Mouse (Mus musculus): ENCODE data around the gene Wwc2.

Gene Wwc2

DNA sequence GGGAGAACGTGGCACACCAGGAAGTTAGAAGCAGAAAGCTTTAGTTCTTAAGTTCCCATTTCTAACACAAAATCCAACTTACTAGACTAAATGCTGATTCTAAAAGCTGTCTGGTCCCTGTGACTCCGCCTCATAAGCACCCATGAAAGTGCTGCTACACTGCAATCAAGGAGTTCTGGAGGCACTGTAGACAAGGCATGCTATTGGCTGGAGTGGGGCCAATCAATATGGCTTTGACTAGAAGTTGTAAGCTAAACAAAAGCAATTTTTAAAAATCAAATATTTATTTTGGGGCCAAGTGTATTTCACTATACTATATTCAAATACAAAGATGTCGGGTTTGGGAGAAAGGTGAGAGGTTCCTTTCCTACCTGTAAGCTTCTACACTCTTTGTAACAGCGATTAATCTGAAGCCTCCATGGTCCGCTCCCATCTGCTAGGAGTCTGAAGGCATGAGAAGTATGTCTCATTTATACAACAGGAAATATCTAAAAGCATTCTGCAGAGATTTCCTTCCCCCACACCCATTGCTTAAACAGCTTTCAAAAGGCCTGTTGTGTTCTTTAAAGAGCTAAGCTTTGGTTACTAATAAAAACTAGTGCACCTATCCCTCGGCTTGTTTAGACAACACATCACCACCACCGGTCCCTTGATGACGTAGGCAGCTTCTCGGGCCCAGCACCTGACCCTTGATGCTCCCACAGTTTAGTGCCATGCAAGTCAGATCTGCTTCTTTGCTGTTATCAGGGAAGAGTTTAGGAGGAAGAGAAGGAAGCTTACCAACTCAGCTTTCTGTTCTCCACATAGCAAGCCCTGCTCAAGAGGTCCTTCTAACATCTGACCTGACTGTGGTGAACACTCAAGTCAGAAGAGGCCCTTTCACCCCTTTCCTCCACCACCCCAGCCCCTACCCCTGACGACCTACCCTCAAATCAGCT lies 50.5 kb downstream of the Wwc2 start:
- no peak for DNase-seq (ENCODE audit: low spot score in 2 of 2)

DNA sequence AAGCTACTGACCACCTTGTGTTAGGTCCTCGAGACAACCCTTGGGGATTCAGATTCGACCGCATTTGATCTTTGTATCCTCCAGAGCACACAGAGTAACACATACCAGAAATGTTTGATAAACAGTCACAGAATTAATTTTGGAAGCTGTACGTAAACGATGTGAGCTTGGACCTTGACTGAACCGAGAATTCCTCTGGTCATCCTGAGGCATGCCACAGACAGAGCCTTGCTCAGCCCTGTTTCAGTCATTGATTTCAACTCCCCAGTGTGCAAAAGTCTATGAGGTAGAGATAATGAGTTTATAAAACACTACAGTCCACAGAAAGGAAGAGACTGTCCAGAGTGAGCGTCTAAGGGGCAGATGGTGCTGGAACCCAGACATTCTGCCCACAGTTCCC lies 51.5 kb downstream of the Wwc2 start:
- no peak for DNase-seq (ENCODE audit: low spot score in 2 of 2)

DNA sequence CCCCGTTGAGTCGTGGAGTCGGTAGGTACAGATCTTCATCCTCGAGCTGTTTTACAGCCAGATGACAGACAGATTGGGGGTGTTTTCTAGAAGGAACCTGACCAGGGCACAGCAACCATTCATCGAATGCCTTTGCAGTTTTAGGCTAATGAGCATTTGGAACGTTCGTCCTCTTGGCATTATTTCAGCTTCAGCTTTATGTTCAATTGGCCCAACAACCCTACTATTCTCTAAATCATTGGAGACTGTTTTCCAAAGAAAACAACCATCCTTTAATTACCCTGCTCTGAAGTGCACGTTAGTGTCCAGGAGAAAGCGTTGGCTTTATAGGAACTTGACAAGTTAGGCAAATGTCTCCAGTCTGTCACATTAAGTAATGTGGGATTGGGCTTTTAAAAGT lies 54.3 kb downstream of the Wwc2 start:
- DNase-seq (ENCODE audit: low spot score in 2 of 2), result no peak

DNA sequence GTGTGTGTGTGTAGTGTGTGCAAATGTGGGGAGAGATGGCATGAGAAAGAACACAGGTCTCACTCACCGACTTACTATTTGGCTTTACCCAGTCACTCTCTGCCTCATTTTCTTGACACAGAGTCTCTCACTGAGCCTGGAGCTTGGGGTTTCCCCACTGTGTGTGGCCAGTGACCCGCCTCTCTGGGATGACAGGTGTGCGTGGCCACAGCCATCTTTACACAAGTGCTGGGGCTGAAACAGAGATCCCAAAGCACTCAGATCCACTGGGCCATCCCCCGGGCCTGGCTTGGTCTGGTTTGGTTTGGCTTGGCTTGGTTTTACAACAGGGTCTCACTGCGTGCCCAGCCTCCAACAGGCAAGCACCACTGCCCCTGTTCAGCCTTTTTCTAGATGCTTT lies 55.3 kb downstream of the Wwc2 start:
- no peak for DNase-seq (ENCODE audit: low spot score in 2 of 2)

DNA sequence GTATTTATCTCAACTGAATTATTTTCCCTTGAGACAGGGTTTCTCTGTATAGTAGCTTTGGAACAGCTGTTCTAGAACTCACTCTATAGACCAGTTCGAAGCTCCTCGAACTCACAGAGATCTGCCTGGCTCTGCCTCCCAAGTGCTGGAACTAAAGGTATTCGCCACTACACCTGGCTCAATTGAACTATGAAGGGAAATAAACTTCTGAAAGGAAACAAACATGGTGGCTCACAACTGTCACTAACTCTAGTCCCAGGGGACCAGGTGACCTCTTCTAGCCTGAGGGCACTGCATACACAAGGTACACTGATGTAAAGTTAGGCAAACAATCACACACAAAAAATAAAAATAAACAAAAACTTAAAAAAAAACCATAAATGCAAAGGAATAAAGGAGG lies 57.6 kb downstream of the Wwc2 start:
- DNase-seq (ENCODE audit: low spot score in 2 of 2), result no peak

DNA sequence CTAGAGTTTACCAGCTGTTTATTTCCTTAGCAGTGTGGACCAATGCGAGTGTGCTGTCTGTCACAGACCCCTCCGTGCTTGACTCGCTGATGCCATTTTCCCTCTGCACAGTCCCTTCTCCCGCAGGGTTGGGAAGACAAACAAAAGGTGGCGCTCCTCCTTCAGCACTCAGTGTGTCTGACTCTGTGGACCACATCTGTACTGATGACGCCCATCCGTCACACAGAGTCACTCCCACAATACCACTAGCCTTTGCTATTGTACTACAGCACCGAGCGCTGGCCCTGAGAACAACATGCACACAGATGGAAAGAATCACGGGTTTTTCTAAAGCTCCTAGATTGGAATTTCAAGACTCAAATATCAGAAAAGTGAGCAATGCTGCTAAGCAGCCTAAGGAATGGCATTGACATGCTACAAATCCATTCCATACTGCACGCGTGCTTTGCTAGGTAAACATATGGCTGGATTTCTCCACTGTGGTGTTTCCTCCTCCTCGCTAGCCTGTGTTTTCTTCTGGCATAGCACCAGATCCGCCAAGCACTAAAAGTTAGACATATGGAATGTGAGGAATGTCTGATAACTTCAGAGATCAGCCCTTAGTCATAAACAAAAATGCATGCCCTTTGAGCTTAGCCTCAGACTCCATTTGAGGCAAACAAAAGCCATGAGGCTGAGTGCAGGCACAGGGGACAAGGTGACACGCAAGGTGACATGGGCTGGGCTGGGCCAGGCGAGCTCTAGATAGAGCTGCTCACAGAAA lies 58.5 kb downstream of the Wwc2 start:
- no peak for DNase-seq (ENCODE audit: low spot score in 2 of 2)

DNA sequence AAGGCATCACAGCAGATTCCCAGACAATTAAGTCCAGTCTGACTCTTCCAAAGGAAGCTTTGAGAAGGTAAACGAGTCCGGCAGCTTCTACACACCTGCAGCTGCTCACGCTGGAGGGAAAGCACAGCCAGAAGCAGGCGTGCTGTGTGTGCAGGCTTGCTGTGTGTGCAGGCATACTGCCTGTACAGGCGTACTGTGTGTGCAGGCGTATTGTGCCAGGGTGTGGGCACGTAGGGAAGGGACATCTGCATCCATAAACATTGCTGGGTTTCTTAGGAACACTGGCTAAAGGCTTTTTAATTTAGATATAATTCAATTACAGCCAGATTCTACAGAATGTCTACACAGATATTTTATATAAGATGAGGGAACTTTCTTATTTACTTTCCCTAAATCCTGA lies 59.4 kb downstream of the Wwc2 start:
- no peak for DNase-seq (ENCODE audit: low spot score in 2 of 2)

DNA sequence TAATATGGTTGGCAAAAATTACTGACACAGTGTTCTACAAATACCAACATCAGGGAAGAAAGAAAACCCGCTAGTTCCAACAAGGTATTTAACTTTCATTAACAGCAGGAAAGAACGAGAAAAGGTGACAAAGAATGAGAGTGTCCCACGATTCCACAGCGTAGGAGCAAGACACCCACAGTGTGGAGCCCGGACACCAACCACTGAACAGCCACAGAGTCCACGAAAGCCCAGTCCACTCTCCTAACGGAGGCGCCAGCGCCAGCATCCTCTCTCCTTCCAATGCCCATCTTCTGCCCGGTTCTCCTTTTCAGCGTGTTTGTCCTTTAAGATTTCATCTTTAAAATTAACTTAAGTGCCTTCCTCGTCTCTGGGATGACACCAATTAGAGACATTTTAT lies 61.1 kb downstream of the Wwc2 start:
- DNase-seq (ENCODE audit: low spot score in 2 of 2), result no peak

DNA sequence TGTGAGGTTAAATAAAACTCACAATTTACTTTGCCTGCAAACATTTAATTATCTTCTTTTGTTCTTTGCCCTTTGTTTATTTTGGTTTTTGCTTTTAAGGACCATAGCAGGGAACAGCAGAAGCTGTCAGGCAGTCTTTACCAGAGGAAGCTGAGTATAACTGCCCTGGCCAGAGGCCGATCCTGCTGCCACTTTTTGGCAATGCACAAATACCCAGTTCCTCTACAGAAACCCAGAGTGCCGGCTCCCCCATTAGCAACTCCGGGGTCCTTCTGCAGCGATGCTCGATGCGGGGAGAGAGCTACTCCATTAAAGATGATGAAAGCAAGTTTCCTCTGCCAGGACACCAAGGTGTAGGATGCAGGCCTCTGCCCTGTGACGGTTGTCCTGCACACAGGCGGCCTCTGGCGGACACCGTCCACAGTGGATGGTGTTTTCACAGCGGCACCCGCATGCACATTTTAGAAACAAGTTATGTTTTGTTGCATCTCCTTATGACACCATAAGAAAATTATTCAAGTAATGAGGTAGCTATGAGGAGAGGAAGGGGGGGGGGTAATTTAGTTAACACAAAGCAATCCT lies 62.0 kb downstream of the Wwc2 start:
- no peak for DNase-seq (ENCODE audit: low spot score in 2 of 2)

DNA sequence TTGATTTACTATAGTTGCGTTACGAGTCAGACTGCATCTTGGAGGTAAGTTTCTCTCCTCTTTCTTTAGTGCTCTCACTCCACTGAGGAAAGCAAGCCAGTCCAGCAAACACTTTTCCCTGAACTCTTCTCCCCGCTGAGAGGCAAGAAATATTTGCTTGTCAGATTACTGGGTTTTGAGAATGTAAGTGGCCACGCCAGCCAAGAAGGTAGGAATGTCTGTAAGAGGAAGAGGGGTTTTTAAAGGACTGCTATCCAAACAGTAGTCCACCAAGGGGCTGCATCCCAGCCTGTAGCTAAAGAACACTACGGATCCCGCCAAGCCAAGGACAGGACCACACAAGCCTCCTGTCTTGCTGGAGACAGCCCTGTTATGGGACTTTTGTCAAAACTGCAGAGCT lies 65.8 kb downstream of the Wwc2 start:
- no peak for DNase-seq (ENCODE audit: low spot score in 2 of 2)

DNA sequence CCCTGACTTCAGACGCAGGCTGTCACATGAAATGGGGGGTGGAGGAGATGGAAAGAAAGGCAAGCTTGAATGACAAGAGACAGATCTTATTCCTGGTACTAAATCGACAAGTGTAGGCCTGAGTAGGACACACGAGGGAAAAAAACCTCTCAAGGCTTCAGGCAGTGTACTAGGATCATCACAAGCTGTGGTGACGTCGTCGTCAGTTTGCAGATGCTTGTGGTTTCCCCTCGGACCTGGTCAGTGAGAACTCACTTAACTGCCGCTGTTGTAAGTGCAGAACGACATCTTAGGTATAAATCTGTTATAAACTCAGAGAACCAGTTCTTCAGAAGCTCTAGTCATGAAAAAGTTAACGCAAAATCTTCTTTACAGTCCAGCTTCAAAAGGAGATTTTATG lies 67.9 kb downstream of the Wwc2 start:
- DNase-seq (ENCODE audit: low spot score in 2 of 2), result no peak

DNA sequence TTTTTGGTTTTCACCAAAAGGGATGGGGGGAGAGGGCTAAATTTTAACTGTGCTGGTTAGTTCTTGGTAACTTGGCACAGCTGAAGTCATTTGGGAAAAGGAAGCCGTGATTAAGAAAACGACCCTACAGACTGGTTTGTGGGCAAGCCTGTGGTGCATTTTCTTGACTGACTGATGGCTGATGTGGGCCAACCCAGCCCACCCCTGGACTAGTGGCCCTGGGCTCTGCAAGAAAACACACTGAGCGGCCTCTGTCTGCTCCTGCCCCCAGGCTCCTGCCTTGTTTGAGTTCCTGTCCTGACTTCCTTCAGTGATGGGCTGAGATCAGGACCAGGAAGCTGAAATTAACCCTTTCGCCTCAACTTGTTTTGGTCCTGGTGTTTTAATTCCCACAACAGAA lies 68.7 kb downstream of the Wwc2 start:
- no peak for DNase-seq (ENCODE audit: low spot score in 2 of 2)

DNA sequence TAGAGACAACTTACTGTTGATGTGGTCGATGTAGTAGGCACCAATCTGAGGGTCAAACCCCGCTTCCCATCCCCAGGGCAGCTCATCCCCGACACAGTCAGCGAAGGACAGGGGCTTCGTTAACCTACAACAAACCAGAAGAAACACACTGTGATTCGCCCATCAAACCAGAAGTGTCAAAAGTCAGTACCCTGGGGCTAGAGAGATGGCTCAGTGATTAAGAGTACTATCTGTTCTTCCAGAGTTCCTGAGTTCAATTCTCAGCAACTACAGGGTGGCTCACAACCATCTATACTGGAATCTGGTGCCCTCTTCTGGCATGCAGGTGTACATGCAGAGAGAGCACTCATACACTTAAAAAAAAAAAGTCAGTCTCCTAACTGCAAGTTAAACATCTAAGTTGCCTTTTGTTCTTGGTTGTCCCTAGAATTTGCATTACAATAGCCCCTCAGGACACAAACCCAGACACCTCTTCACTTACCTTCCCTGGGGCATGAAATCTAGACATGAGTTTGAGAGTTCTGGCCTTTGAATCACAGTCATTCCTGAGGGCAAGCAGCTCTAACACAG lies 70.1 kb downstream of the Wwc2 start:
- no peak for DNase-seq (ENCODE audit: low spot score in 2 of 2)

DNA sequence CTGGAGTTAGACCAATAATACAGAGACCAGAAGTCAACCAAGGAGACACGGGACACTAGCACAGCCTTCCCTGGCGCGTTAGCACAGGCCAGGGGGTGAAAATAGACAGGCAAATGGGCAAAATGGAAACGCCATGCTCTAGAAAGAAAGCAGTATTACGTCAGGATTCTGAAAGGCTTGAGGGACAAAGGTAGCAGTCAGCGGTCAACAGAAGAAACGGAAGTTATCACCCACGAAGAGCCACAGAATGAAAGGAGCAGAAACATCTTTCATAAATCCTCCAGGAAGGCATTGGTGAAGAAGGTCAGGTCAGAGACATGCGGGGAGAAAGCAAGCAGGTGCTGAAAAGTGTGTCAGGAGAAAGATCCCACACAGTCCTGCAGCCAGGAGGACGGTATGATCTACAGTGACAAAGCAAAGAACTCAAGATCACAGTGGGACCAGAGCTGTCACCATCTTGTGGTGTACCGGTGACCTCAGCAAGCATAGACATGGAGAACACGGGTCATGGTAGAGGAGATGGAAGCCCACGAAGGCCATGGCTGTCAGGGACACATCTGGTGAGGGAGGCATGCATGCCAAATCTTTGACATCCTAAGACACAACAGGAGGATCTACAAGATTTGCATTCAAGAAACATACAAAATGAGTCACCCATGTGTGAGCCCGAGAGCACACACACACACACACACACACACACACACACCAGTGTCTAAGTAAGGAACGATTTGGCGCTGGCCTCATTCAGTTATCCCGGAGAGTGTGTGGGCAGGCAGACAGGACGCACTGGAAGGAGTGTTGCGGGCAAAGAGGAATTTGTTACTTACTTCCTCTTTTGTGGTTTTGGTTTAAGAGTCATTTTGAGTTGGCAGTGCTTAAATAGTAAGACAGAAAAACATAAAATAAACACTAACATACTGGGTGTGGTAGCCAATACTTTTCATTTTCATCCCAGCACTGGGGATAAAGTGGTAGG lies 73.4 kb downstream of the Wwc2 start:
- DNase-seq (ENCODE audit: low spot score in 2 of 2), result peak; percentile 5 to 6

DNA sequence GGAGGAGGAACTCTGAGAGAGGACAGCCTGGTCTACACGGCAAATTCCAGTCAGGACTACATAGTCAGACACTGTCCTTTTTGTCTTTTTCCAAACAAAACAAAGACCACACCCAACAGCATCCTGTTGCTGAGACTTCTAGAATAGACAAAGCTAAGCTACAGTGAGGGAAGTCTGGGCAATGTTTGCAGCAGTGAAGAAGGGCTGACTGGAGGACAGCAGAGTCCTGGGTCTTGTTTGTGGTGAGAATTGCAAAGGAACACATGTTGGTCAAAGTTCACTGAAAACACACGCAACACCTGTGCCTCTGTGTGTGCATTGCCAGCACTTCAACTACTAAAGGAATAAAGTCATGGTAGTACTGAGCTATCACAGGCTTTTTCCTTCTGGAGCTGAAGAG lies 75.2 kb downstream of the Wwc2 start:
- no peak for DNase-seq (ENCODE audit: low spot score in 2 of 2)

DNA sequence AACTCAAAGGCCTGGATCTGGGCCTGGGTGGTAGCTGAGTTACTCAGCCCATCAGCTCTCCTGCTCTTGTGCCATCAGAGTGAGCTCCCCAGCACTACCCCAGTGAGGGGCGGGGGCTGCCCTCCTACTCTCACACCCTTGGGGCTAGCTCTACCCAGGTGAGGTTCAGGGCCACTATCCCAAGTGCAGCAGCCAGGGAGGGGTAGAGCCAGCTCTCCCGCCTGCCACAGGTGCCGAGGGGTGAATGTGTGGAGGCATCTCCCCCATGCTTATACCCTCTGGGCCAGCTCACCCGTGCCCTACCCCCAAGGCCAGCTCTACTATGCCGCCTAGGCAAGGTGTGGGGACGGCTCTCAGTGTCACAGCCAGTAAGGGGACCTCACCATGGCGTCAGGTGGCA lies 75.8 kb downstream of the Wwc2 start:
- DNase-seq (ENCODE audit: low spot score in 2 of 2), result no peak

DNA sequence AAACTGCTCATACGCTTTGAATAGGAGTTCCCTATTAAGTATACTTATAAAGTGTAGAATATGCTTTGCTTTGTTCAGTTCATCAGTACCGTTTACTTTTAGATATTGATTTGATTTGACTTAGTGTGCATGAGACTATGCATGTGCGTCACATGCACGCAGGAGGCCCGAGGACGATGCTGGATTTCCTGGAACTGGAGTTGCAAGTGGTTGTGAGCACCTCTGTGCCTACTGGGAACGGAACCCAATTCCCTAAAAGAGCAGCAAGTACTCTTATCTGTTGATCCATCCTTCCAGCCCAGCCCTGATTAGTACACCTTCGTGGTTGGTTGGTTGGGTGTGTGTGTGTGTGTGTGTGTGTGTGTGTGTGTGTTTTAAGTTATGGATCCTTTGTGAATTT lies 76.6 kb downstream of the Wwc2 start:
- no peak for DNase-seq (ENCODE audit: low spot score in 2 of 2)

DNA sequence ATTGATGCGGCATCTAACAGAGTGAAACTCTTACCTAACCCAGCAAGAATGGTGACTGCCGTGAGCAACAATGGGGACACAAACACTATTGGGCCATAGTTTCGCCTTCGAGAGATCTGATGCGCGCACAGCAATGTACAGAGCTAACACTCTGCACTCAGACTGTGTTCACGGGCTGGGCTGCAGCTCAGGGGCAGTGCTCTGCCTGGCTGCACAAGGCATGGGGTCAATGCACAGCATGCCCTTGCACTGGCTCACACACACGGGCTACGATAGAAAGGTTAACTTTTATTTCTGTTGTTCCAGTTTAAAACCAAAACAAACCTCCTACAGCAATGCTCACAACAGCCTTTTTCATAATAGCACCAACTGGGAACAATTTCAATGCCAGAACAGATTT lies 77.1 kb downstream of the Wwc2 start:
- DNase-seq (ENCODE audit: low spot score in 2 of 2), result no peak

DNA sequence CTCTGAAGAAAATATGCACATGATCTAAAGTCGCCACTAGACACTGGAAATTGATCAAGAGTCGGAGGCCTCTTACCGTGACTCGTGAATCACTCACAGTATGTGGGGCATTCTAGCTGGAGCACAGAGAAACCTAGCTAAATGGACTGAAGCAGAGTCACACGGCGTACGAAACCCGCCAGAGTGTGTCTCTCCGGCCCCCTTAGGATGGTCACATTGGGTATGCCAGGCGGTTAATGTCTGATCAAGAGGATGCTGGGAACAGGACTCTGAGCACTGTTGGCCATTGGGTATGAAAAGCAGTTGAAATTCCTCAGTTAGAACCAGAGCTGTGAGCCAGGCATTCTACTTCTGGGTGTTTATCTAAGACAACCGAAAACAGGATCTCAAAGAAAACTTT lies 81.0 kb downstream of the Wwc2 start:
- DNase-seq (ENCODE audit: low spot score in 2 of 2), result no peak

DNA sequence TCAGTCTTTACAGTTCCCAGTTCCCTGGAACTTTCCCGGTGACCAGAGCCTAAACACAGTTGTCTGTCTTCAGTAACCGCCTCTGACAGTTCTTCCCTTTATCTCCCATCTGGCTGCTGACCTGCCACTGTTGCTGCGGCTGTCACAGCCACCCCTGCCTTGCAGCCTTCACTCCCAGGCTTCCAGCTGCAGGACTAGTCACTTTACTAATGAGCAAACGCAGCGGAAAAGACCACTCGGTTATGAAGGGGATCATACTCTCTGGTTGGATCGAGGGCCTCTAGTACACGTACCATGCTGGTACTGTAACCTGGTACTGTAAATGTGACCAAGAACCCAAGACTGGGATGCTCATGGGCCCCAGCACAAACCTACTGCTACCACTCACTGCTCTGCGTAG lies 83.7 kb downstream of the Wwc2 start:
- DNase-seq (ENCODE audit: low spot score in 2 of 2), result no peak

DNA sequence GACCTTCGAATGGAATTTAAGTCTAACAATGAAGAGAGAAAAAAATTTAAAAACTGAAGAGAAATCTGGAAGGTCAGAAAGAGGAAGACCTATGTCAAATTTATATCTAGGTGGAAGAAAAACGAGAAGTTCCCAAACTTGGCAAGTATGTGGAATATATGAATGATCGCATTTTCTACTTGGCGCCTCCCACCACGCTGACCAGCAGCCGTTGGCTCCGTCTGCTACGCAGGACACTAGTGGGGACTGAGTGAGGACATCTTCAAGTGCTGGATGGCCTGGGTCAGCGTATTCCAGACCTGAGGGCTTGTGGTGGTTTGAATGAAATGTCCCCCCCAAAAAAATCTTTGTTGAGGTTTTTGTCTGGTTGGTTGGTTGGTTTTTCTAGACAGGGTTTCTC lies 84.6 kb downstream of the Wwc2 start:
- no peak for DNase-seq (ENCODE audit: low spot score in 2 of 2)
